In the genomic region with DNA sequence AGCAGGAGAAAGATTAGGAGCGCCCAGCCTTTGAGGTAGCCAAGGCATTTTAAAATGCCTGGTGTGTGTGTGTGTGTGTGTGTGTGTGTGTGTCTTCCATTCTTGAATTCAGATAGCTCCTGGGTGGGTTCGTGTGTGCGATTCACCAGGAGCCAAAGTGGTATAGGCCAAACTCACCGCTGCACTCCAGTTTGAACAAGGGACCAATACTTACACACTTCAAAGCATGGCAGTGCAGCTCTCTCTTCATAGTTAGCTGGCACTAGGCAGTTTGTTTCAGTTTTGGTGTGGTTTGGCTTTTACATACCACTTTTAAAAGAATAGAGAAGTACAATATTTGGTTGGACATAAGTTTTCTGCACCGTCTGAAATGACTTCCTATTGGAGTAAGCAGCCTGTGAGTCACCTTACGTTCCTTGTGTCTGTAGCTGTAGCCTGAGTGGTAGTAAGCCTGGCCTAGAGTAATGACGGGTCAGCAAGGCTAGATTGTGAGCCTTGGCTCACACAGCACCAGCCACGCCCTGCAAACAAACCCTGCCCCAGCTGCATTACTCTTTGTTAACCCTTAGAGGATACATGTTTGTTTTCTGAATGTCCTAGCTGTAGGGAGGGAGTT, we compare ENCODE assay signal across 10 mouse cellular contexts. TPM values are rescaled to one million over a fixed set of nuclear protein-coding genes. Genes with fewer than 3 reads are reported as not detected.
DNase-seq lines count a peak whose midpoint lies in the region; ATAC-seq and TF ChIP-seq lines count a peak whose summit lies in the region.
"Had no signal": no experiment of that assay in that cellular context is flagged by ENCODE, and none has a peak within 500 bp of the region (broad histone marks: within the 10 kb centered on the region; RNA-seq: fewer than 3 reads in every experiment).

No protein-coding gene starts in this region.

- no peaks in the 10 kb centered on the region for H3K9me3 ChIP-seq in heart, embryonic 15.5 days (replicated peaks)
- no peaks in the 10 kb centered on the region for H3K9me3 ChIP-seq in heart, embryonic 12.5 days (replicated peaks)
- H3K9me3 ChIP-seq in MEL (replicated peaks; ENCODE audit: insufficient read depth, low read length): no peaks in the 10 kb centered on the region
- H3K9me3 ChIP-seq in intestine, postnatal 0 days (ENCODE audit: control insufficient read depth): no peaks in the 10 kb centered on the region
- no peaks in the 10 kb centered on the region for H3K9me3 ChIP-seq in heart, embryonic 11.5 days (replicated peaks; ENCODE audit: control insufficient read depth, low read length)
- H3K9me3 ChIP-seq: forebrain, embryonic 10.5 days had no signal

- 0 out of 2 replicates have a peak, but pooled peaks have one; percentile 37 for ATAC-seq in heart, embryonic 15.5 days (replicated peaks; ENCODE audit: insufficient number of reproducible peaks, insufficient read depth, low FRiP score, low read depth)
- no peak for ATAC-seq in heart, embryonic 12.5 days (ENCODE audit: insufficient number of reproducible peaks, low FRiP score)
- peak; percentile 70 for ATAC-seq in intestine, postnatal 0 days
- ATAC-seq in heart, embryonic 11.5 days (replicated peaks; ENCODE audit: insufficient number of reproducible peaks, low FRiP score, low TSS enrichment): no peak

- no peak overlapping the region for H3K4me2 ChIP-seq in heart, embryonic 15.5 days
- no peak overlapping the region for H3K4me2 ChIP-seq in heart, embryonic 12.5 days
- H3K4me2 ChIP-seq in intestine, postnatal 0 days (replicated peaks; ENCODE audit: low read depth): peak overlapping the region; percentile 38
- H3K4me2 ChIP-seq in myocyte (ENCODE audit: low read depth): peak overlapping the region; percentile 63
- no peak overlapping the region for H3K4me2 ChIP-seq in heart, embryonic 11.5 days

- WGBS in heart, embryonic 15.5 days: 51% methylated on average over 8 of the region's 8 CpGs
- WGBS in heart, embryonic 12.5 days: 47% methylated on average over 8 of the region's 8 CpGs
- WGBS in intestine, postnatal 0 days: 38% methylated on average over 8 of the region's 8 CpGs
- 52% methylated on average over 8 of the region's 8 CpGs for WGBS in heart, embryonic 11.5 days (ENCODE audit: insufficient replicate concordance)

- H3K4me1 ChIP-seq in heart, embryonic 15.5 days (replicated peaks): peaks cover 23% of the 10 kb centered on the region
- H3K4me1 ChIP-seq in heart, embryonic 12.5 days (replicated peaks): peaks cover 24% of the 10 kb centered on the region
- H3K4me1 ChIP-seq in MEL (ENCODE audit: control insufficient read depth in 1 of 2, insufficient read depth in 2 of 2, low read length in 2 of 2): peaks cover 16 to 18% of the 10 kb centered on the region in 2 experiments
- H3K4me1 ChIP-seq in intestine, postnatal 0 days (replicated peaks; ENCODE audit: control insufficient read depth, insufficient read depth, low read length): peaks cover 23% of the 10 kb centered on the region
- H3K4me1 ChIP-seq in heart, embryonic 11.5 days (ENCODE audit: control insufficient read depth, insufficient read depth, low read length): peaks cover 7% of the 10 kb centered on the region

- TF ChIP-seq POLR2A in MEL (IDR thresholded peaks at IDR 0.05; ENCODE audit: control insufficient read depth in 1 of 2, insufficient read depth in 1 of 2, low read depth in 1 of 2, low read length in 2 of 2, poor library complexity in 1 of 2) (no peak), myocyte (IDR thresholded peaks at IDR 0.05; ENCODE audit: insufficient read length, low read depth) (no peak)

- H3K79me2 ChIP-seq in MEL (ENCODE audit: control insufficient read depth, insufficient read depth, low read length, poor library complexity): peaks cover 24% of the 10 kb centered on the region
- peaks cover 60% of the 10 kb centered on the region for H3K79me2 ChIP-seq in myocyte (ENCODE audit: control insufficient read depth, insufficient read depth)

- no peak for TF ChIP-seq EP300 in MEL (IDR thresholded peaks at IDR 0.05; ENCODE audit: low read depth in 1 of 2, low read length in 2 of 2)

- peak; percentile 79 for DNase-seq in MEL (ENCODE audit: low read depth, low spot score)
- DNase-seq in thymus, postnatal 36 days: no peak
- no peak for DNase-seq in right cerebral cortex, postnatal 10 days (ENCODE audit: low spot score in 2 of 2)
- DNase-seq: midbrain, embryonic 14.5 days had no signal

- no peak for TF ChIP-seq RAD21 in MEL (IDR thresholded peaks at IDR 0.05; ENCODE audit: low read depth, low read length)

- H3K27ac ChIP-seq in heart, embryonic 15.5 days: 0 out of 2 replicates have a peak overlapping the region, but pooled peaks have one; percentile 4
- no peak overlapping the region for H3K27ac ChIP-seq in heart, embryonic 12.5 days (ENCODE audit: poor library complexity, severe bottlenecking)
- H3K27ac ChIP-seq in MEL (ENCODE audit: control insufficient read depth, low read depth, low read length): peak overlapping the region; percentile 19; the same call in 1 of the 2 replicates
- peak overlapping the region; percentile 60 for H3K27ac ChIP-seq in intestine, postnatal 0 days (ENCODE audit: low read depth, low read length)
- no peak overlapping the region for H3K27ac ChIP-seq in heart, embryonic 11.5 days (ENCODE audit: low read depth, low read length)
- H3K27ac ChIP-seq: forebrain, embryonic 10.5 days had no signal

- no peak overlapping the region for H3K4me3 ChIP-seq in heart, embryonic 15.5 days
- H3K4me3 ChIP-seq in heart, embryonic 12.5 days: no peak overlapping the region
- peak overlapping the region in 1 of 2 experiments; percentile 23; a peak in 1 of 4 replicates for H3K4me3 ChIP-seq in MEL (ENCODE audit: control insufficient read depth in 1 of 2, insufficient read depth in 1 of 2, low read depth in 2 of 2, low read length in 2 of 2)
- no peak overlapping the region for H3K4me3 ChIP-seq in intestine, postnatal 0 days (ENCODE audit: low read depth, low read length)
- no peak overlapping the region for H3K4me3 ChIP-seq in myocyte
- no peak overlapping the region for H3K4me3 ChIP-seq in heart, embryonic 11.5 days (ENCODE audit: low read depth, low read length)
- H3K4me3 ChIP-seq: forebrain, embryonic 10.5 days had no signal

- TF ChIP-seq CTCF in MEL (IDR thresholded peaks at IDR 0.05 in 2 of 3, conservative IDR thresholded peaks at IDR 0.05 in 1 of 3; ENCODE audit: control insufficient read depth in 1 of 3, insufficient read depth in 1 of 3, low read depth in 2 of 3, low read length in 3 of 3, poor library complexity in 1 of 3, severe bottlenecking in 1 of 3): no peak
- no peak for TF ChIP-seq CTCF in intestine, postnatal 0 days (IDR thresholded peaks at IDR 0.05; ENCODE audit: low read depth)

- no peaks in the 10 kb centered on the region for H3K27me3 ChIP-seq in heart, embryonic 15.5 days
- no peaks in the 10 kb centered on the region for H3K27me3 ChIP-seq in heart, embryonic 12.5 days (replicated peaks)
- no peaks in the 10 kb centered on the region for H3K27me3 ChIP-seq in MEL (ENCODE audit: control insufficient read depth in 1 of 2, insufficient read depth in 2 of 2, low read length in 2 of 2)
- no peaks in the 10 kb centered on the region for H3K27me3 ChIP-seq in intestine, postnatal 0 days (replicated peaks; ENCODE audit: control insufficient read depth, insufficient read depth, low read length)
- H3K27me3 ChIP-seq in myocyte (ENCODE audit: control insufficient read depth, insufficient read depth, insufficient read length): no peaks in the 10 kb centered on the region
- H3K27me3 ChIP-seq in heart, embryonic 11.5 days (ENCODE audit: control insufficient read depth, insufficient read depth, low read length): no peaks in the 10 kb centered on the region

- H3K9ac ChIP-seq in heart, embryonic 15.5 days: no peak overlapping the region
- H3K9ac ChIP-seq in heart, embryonic 12.5 days: no peak overlapping the region
- H3K9ac ChIP-seq in MEL (ENCODE audit: control insufficient read depth, low read depth, low read length, poor library complexity, severe bottlenecking): peak overlapping the region; percentile 29
- H3K9ac ChIP-seq in intestine, postnatal 0 days (ENCODE audit: low read depth, low read length): no peak overlapping the region
- no peak overlapping the region for H3K9ac ChIP-seq in heart, embryonic 11.5 days (ENCODE audit: low read depth, low read length)

- H3ac ChIP-seq in myocyte (ENCODE audit: control insufficient read depth, insufficient read length): no peak overlapping the region

- no peaks in the 10 kb centered on the region for H3K36me3 ChIP-seq in heart, embryonic 15.5 days
- no peaks in the 10 kb centered on the region for H3K36me3 ChIP-seq in heart, embryonic 12.5 days
- H3K36me3 ChIP-seq in MEL (ENCODE audit: control insufficient read depth in 1 of 2, insufficient read depth in 2 of 2, low read length in 2 of 2): peaks cover 0 to 26% of the 10 kb centered on the region in 2 experiments; a peak in 2 of 4 replicates
- no peaks in the 10 kb centered on the region for H3K36me3 ChIP-seq in intestine, postnatal 0 days (ENCODE audit: control insufficient read depth, insufficient read depth)
- no peaks in the 10 kb centered on the region for H3K36me3 ChIP-seq in myocyte (ENCODE audit: control insufficient read depth, insufficient read depth)
- no peaks in the 10 kb centered on the region for H3K36me3 ChIP-seq in heart, embryonic 11.5 days (ENCODE audit: control insufficient read depth, insufficient read depth, low read length)

TF ChIP-seq in MEL, 35 proteins besides CTCF, POLR2A, EP300 and RAD21:
- TF ChIP-seq TBP (IDR thresholded peaks at IDR 0.05; ENCODE audit: low read depth, low read length): no peak
- peak; percentile 21; the same call in 1 of the 2 replicates for TF ChIP-seq ETS1 (IDR thresholded peaks at IDR 0.05; ENCODE audit: low read depth, low read length)
TF ChIP-seq in MEL: peak in this region for 1.

TF ChIP-seq in myocyte, 11 proteins besides CTCF, POLR2A, EP300 and RAD21:
- TF ChIP-seq REST (IDR thresholded peaks at IDR 0.05; ENCODE audit: insufficient read depth, insufficient read length) (no peak), MYOD1 (IDR thresholded peaks at IDR 0.05; ENCODE audit: control insufficient read depth in 1 of 3, insufficient read length in 2 of 3, low read depth in 2 of 3) (peak in 1 of 3 experiments; percentile 16), CEBPB (IDR thresholded peaks at IDR 0.05; ENCODE audit: insufficient read depth, poor library complexity, severe bottlenecking) (no peak)

RNA-seq across cellular contexts. Expression of a gene that starts 56.2 kb away (rescaled TPM):
- polyA plus RNA-seq in heart, embryonic 15.5 days (2015; fragmentation: Nextera tagmentation; extraction: Ambion mirVana): 4.6 and 6.6 TPM in 2 replicates
- 10.2 and 10.4 TPM in 2 replicates for polyA plus RNA-seq in heart, embryonic 12.5 days (2016; fragmentation: Nextera tagmentation; extraction: Ambion mirVana)
- total RNA-seq in MEL (2012; rRNA removed): 8.9 and 11.2 TPM in 2 replicates
- polyA plus RNA-seq in MEL (2012; ENCODE audit: insufficient read depth in 1 of 2, insufficient read length in 2 of 2, low read depth in 1 of 2, low replicate concordance in 2 of 2, missing spikeins in 1 of 2) (10 to 100 TPM; 24.8 to 67.1 TPM), myocyte (2012; fragmentation: generic; extraction: Trizol) (7.6 TPM)
- 6.8 and 7.7 TPM in 2 replicates for polyA plus RNA-seq in intestine, postnatal 0 days (2015; fragmentation: Nextera tagmentation; extraction: Ambion mirVana)
- polyA plus RNA-seq in heart, embryonic 11.5 days (2014; fragmentation: Nextera tagmentation; extraction: Ambion mirVana): 7.5 and 8.1 TPM in 2 replicates

Comparison
In these comparisons a context has a peak if more than half of its experiments do, and no peak if none do; other contexts are left out.
1. ATAC-seq: peak in heart, embryonic 15.5 days (single experiment) and intestine, postnatal 0 days (single experiment); none in heart, embryonic 12.5 days (single experiment) and heart, embryonic 11.5 days (single experiment).
2. H3K27ac ChIP-seq: peak in heart, embryonic 15.5 days (single experiment), MEL (single experiment) and intestine, postnatal 0 days (single experiment); none in heart, embryonic 12.5 days (single experiment) and heart, embryonic 11.5 days (single experiment).
3. H3K4me2 ChIP-seq: peak in intestine, postnatal 0 days (single experiment) and myocyte (single experiment); none in heart, embryonic 15.5 days (single experiment), heart, embryonic 12.5 days (single experiment) and heart, embryonic 11.5 days (single experiment).